Mouse (Mus musculus): Measurements from ENCODE around the gene Nynrin.

The Nynrin gene

GRCm38 (mm10) chr14:55880982-55881381 lies 27.2 kb downstream of the Nynrin start:
- DNase-seq = no peak

DNA sequence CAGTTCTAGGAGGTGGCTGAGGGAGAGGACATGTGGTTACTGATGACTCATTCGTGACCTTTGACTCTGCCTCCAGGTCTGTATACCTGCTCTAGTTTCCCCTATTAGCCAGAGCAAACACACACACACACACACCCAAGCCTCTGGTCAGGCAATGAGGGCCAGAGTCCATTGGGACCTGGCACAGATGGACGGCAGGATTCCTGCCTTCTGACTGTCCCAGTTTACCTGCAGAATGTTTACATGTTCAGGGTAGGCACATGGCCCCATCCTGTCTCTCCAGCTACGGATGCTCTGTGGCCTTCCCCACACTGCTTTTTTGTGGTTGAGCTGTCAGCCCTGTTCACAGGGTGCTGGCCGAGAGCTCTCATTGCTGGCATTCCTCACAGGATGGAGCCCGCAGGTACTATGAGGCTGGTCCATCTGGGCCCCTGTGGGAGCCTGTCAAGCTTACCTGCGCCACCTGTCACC lies 28.4 kb downstream of the Nynrin start:
- DNase-seq = peak in 1 of 2 experiments; percentile 42

GRCm38 (mm10) chr14:55883149-55883661 lies 29.4 kb downstream of the Nynrin start:
- DNase-seq = no peak

DNA sequence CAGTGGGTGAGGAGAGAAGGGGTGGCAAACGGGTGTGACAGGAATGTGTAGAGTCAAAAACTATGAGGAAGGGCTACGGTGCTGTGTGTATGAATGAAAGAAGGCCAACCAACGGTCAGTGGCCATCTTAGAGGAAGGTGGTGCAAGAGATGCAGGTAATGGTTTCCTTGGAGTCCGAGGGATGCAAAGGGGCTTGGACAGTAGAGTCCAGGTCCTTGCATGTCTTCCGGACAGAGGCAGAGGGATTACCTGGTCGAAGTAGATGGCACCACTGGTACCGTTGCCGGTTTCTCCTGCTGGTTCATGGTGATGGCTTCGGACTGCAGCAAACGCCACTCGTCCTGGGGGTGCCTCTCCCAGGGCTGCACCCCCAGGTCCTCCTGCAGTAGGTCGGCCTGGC lies 29.9 kb downstream of the Nynrin start:
- no peak for DNase-seq

- DNase-seq = peak; percentile 76 to 83
Measured at GRCm38 (mm10) chr14:55884166-55884565, 30.4 kb downstream of the Nynrin start, which contains the start of gene Cbln3. Gene Cbln3, minus strand, starts transcription at chr14:55884392.

DNA sequence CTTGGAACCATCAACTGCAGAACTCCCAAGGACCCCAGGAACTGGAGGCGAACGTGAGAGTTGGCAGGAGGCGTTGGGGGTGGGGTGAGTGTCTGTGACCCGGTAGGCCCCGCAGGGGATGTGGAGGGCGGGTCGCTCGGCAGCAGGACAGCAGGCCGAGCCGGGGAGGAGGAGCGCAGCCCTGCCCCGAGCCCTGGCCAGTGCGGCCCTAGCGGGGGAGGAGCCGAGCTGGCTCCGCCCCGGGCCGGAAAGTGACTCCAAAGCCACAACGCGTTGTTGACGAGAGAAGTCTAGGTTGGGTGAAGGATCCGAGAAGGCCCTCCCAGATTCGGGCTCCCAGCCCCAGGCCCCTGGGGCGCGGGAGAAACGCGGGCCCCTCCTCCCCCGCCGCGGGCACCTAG lies 30.9 kb downstream of the Nynrin start, which contains the start of gene Khnyn:
Gene Khnyn, plus strand, starts transcription at position 235 of the 401 bp plus-strand sequence.
- DNase-seq = peak; percentile 92 to 96

GRCm38 (mm10) chr14:55885114-55885790 lies 31.4 kb downstream of the Nynrin start:
- DNase-seq = no peak

GRCm38 (mm10) chr14:55885791-55886271 lies 32.0 kb downstream of the Nynrin start:
- DNase-seq = peak; percentile 60 to 70

- no peak for DNase-seq
Measured at GRCm38 (mm10) chr14:55886571-55887382, 33.0 kb downstream of the Nynrin start.

- DNase-seq = peak in 1 of 2 experiments; percentile 14
Measured at GRCm38 (mm10) chr14:55897671-55898070, 43.9 kb downstream of the Nynrin start.

DNA sequence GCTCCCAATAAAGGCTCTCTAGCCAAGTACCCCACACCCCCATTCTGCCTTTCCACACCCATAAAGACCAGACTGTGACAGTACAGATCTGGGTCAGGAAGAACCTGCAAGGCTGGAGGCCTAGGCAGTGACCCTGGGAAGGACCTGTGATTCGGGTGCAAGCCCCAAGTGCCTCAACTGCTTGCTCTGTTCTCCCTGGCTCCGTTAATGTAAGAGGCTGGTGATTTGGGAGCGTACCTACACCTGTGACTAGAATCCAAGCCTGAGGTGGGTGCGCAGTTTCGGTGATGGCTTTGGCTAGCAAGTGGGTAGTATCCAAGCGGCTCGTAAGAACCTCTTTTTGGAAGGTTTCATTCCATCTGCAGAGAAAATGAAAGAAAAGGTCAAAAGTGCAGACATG lies 45.1 kb downstream of the Nynrin start:
- no peak for DNase-seq

- DNase-seq = peak; percentile 89 to 94
Measured at GRCm38 (mm10) chr14:55899701-55900413, 46.0 kb downstream of the Nynrin start, which contains the start of gene Sdr39u1. Gene Sdr39u1, minus strand, starts transcription at chr14:55900293.

- DNase-seq = no peak
Measured at GRCm38 (mm10) chr14:55900414-55900755, 46.6 kb downstream of the Nynrin start.

DNA sequence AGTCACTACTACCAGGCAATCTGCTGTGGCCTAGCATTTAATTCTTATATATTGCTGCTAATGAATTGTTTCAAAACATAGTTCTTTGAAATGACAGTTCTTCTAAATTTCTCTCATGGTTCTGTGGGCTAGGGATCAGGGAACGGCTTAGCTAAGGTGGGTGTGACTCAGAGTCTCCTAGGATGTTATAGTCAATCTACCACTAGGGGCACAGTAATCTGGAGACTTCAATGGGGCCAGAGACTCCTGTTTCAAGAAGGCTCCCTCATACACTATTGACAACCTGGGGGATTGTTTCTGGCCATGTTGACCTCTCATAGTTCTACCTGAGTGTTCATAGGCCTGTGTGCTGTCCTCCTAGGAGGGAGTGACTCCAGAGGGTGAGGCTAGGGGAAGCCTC lies 51.7 kb downstream of the Nynrin start:
- no peak for DNase-seq

GRCm38 (mm10) chr14:55913406-55913805 lies 59.6 kb downstream of the Nynrin start:
- DNase-seq = peak in 1 of 2 experiments; percentile 12

DNA sequence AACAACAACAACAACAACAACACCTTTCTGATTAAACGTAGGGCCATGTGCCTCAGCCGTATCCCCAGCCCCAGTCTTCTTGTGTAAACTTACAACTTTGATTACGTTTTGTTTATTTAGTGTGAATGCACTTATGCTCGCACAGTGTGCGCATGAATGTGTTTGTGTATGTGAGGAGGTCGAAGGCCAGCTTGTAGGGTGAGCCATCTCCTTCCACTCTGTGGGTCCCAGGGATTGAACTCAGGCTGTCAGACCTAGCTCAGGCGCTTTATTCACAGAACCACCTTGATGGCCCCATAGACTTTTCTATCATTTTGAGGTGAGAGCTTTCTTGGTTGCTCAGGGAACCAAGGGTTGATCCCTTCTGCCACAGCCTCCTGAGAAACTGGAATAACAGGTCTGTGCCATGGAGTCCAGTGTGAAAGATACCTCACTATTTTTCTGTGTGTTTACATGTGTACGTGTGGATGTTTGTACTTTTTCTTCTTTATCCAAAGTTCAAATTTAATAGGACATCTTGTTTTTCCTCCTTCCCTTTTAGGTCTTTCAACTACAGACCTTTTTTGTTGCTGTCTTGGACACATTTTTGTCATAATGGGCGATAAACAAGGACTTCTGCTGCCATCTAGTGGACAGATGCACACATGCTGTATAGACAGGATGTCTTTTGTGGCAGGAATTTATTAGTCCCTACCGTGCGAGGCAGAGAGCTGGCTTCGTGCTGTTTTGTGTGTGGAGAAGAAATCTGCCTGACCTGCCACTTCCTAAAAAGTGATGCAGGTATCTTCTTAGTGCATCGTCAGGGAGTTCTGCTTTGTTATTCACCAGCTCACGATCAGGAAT lies 64.7 kb downstream of the Nynrin start:
- peak; percentile 75 to 82 for DNase-seq

- DNase-seq = peak in 1 of 2 experiments; percentile 7
Measured at GRCm38 (mm10) chr14:55922475-55923232, 68.8 kb downstream of the Nynrin start.
